Mouse (Mus musculus) gastrocnemius, postnatal 36 days (tissue): ENCODE measurements around the gene Sort1. TPM values are rescaled to one million over a fixed set of nuclear protein-coding genes. Genes with fewer than 3 reads are reported as not detected.

Experiments used
- DNase-seq, 2 experiments: peaks; one replicate each; pipeline ENCODE4 v3.0.0; 2022
- intact Hi-C: fragments of 180-260 bp; cut with DNase I; formaldehyde crosslinking; loops from one replicate; pipeline ENCODE4 v1.15.1; 2025
- total RNA-seq, 2 experiments: library from RNA; stranded (reverse); gene quantifications; 2 replicates each; pipeline ENCODE4 v1.2.3; 2021

Gene Sort1
- total RNA-seq, 2 experiments from 2014 or later, result 36.7 to 37.8 TPM

DNA sequence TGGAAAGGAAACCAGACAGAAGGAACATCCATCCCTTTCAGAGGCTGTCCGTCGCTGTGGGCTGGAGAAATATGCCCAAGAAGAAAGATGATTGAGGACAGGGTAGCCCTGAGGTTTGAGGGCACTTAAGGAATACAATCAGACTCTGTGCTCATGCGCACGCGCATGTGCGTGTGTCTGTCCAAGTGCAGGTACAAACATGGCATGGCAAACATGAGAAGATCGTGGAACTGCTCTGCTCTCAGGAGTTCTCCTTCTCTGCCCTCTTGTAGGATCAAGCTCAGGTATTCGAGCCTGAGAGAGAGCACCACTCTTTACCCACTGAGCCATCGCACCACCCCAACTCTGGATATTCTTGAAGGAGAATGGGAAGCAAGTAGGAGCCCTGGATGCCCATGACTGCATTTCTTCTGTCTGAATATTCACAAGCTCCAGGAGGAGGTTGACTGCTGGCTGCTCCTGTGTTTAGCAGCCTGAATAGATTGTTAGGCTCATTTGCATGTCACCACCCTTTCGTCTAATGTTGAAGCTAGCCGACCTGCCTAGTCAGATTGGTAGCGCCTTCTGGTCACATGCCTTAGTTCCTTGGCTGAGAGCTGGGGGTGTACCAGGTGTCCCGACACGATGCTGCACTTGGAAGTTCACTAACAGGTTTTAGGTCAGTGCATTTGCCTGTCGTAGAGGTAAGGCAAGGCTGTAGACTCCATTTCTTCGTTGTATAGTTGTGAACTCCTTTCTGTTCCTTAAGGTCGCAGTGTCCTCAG, 7.3 kb downstream of the Sort1 start:
- intact Hi-C loops, result no loop called here

DNA sequence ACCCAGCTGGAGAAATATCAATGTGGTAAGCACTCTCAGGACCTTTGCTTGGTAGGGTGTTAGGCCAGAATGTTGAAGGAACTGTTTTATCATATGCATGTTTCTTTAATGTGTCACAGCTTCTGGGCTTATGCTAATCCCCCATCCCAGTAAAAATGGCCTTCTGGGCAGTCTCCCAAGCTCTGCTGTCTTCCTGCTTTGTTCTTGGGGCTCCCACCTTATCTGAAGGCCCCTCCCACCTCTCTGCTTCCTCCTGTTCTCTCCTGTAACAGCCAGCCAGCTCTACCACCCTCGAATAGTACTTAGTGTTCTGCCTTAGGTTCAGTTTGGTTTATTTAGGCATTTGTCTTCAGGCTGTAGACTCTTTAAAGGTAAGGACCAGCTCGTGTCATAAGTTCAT, 10.5 kb downstream of the Sort1 start:
- DNase-seq, result no peak
- intact Hi-C loops, result no loop called here

More for the DNA sequence above, 7.3 kb downstream of the Sort1 start:
- no peak for DNase-seq

DNA sequence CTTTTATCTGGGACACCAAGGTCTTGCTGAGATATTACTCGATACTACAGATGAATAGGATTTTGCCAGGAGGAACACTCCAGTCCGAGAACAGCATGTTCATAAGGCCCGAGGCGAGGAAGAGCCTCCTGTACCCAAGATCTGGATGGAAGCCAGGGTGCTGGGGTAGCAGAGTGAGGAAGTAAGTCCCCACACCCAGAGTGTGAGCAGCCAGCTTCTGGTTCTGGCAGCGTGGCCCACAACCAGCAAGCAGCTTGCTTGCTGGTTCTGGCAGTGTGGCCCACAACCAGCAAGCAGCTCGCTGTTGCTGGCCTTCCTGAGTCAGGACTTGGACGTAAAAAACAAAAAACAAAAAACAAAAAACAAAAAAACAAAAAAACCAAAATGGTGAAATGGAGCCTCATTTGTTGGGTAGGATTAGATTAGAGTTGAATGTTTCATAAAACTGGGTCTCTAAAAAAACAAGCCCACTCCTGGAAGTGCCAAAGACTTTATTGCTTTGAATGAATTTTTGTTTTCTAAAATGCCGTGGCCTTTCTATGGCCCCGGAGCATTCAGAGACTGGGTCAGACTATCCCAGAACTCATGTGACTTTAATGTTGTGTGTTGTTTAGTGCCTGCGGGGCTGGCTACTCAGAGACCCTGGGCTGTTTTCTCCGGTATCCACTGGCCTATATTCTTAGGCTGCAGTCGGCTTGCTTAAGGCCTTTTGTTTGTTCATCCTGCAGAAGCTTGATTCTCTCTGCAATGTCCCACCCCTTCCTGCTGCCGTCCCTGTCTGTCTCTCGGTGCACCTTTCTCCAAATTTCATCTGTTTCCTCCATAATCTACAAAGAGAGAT, 11.7 kb downstream of the Sort1 start:
- peak; percentile 56 to 78 for DNase-seq
- intact Hi-C loops, result no loop called here

DNA sequence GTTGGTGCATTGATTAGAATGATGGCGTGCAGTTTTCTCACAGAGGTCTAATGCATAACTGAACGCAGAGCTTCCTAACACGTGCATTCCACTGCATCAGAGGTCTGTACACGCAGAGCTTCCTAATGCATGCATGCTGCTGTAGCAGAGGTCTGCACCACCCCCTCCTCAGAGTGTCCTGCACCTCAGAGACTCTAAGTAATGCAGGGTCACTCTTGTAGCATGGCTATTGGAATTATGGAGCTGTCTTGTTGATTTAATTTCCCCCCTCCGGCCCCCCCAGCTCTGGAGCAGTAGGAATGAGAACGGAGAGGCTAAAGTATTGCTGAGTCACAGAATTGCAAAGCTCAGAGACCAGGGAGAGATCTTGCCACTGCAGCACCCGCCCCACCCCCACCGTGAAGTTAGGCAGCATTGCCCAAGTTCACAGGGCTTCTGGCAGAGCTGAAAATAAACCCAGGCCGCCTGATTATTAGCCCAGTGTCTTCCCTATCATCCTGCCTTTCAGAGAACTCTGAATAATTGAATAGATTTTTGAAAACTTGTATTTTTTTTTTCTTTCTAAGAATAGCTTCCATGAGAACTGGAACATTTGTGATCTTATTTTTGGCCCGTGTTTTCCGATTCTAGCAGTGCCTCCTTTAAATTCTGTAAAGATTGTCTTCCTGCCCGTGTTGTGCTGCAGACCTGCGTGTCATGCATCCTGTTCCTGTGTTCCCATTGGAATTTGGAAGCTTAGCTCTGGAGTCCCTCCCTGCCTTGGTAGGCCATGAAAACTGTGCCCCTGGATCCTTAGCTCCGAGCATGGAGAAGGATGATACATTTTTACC, 12.6 kb downstream of the Sort1 start:
- intact Hi-C loops, result no loop called here
- peak in 1 of 2 experiments; percentile 58 for DNase-seq

- intact Hi-C loops, result no loop called here
- DNase-seq, result no peak
These were observed 13.2 kb downstream of the Sort1 start for GRCm38 (mm10) chr3:108297050-108297419.

DNA sequence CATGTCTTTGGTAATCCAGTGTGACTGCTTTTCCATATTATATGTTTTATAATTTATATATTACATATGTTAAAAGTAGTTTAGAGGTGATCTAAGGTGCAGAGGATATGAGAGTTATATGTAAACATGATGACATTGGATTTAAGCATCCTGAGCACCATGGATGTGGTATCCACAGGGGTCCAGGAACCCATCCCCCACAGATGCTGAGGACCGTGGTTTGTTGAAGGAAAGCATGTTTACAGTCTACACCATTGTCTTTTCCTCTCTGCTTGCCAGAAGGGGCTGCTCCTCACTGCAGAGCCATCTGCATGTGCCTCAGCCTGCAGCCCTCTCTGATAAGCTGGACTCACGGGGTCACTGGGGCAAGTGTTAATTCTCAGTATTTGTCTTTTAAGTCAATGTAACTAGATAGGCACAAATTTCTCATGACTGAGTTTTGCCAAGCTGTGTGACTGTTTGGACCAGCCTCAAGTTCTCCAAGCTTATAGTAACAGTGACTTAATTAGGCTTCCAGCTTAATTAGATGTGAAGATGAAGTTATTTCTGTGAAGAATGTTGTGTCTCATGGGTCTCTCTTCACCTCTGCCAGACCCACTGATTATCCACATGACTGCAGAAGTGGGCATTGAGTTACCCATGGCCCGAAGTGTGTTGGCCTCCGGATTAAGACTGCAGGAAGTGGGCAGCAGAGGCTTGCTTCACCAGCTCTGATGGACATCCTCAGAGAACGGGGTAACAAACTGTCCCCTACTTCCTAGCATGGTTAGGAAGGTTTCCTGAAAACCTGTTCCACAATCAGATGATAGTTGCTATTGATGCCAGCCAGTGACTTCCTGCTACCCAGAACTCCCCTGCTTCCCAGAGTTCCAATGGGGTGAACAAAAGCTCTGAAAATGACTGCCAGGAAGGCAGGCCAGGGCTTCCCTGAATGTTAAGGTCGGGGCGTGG, 14.0 kb downstream of the Sort1 start:
- DNase-seq, result no peak
- intact Hi-C loops, result no loop called here

GRCm38 (mm10) chr3:108300455-108301030, 16.7 kb downstream of the Sort1 start:
- no peak for DNase-seq
- intact Hi-C loops, result no loop called here

DNA sequence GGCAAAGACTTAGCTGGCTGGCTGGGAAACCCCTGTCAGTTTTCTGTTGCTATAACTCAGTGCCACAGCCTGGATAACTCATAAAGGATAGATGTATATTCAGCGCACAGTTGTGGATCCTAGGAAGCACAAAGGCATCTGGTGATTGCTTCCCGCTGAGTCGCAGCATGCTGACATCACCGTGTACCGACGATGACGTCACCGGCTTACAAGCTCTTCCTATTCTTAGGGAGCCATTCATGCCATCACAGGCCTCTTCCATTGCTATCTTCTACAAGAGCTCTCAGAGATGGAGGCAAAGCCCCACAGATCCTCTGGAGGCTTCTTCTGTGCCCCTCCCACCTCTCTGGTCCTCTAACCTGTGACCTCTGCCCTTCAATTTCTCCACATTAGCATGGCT, 19.8 kb downstream of the Sort1 start:
- no peak for DNase-seq
- intact Hi-C loops, result no loop called here

- intact Hi-C loops, result no loop called here
- no peak for DNase-seq
These were observed 20.9 kb downstream of the Sort1 start for GRCm38 (mm10) chr3:108304747-108305146.

DNA sequence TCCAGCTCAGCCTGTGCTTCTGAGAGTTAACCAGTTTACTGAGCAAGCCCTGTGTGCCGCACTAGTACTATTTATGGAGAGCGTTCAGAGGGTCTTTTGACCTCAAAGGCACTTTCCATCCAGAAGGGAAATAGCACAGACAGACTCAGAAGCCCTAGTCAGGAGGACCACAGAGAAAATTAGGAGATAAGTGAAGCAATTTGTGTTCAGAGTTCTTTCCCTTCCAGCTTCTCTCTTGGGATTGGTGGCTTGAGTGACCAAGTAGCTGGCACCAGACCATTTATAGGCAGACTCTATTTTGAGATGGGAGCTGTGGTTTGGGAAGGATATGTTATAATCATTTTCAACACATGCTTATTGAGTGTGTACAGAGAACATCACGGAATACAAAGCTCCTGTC, 22.5 kb downstream of the Sort1 start:
- intact Hi-C loops, result no loop called here
- no peak for DNase-seq

DNA sequence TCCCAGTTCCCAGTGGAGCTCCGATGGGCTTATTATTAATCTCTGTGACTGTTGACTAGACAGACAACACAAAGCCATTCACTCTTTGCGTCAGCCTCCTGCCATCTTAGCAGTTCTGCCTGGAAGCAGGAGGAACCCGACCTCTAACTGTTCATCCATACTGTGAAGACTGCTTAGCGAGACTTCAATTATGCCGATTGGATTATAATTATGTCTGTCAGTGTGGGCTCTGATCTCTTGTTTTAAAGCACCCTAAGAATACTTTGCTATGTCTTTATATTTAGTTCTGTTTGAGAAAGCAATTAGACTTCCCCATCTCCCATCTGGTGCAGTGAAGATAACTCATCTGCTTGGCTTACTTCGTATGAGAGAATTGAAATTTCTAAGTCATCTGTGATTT, 23.6 kb downstream of the Sort1 start:
- intact Hi-C loops, result no loop called here
- no peak for DNase-seq

- intact Hi-C loops, result no loop called here
These were observed 27.0 kb downstream of the Sort1 start for GRCm38 (mm10) chr3:108310921-108311341.

DNA sequence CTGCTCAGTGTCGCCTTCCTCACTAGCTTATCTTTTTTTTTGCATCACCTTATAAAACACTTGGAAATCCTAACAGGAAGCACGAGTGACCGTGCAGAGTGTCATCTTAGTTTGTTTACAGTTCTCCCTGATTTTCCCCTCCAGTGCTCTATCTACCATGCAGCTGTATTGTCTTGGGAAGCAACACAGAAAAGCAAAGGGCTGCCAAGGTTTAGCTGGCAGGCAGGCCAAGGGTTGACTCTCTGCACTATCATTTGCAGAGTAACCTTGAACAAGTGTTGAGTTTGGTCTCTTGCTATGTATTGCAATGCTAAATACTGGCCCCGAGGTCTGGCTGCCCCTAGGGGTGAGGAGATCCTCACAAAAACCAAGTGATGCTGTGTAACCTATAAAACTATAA, 27.8 kb downstream of the Sort1 start:
- no peak for DNase-seq
- intact Hi-C loops, result no loop called here

More at GRCm38 (mm10) chr3:108310921-108311341, 27.0 kb downstream of the Sort1 start:
- peak in 1 of 2 experiments; percentile 19 for DNase-seq

- intact Hi-C loops, result no loop called here
These were observed 28.5 kb downstream of the Sort1 start for GRCm38 (mm10) chr3:108312414-108312813.

DNA sequence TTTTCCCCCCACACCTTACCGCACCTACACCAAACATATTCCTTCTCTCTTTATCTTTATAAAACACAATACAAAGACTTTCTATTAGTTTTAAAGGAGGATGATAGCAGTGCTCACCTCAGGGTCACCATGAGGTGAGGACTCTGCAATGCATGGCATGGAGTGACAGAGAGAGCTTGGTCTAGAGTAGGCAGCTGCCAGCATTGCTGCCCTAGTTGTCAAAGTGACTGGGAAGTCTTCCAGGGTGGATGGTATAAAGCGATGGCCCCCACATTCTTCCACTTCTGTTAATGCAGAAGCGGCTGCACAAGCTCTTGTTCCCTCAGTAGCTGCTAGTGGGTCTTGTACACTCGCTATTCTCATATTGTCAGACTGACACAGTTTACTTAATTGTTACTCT, 29.3 kb downstream of the Sort1 start:
- DNase-seq, result no peak
- intact Hi-C loops, result no loop called here

More at GRCm38 (mm10) chr3:108312414-108312813, 28.5 kb downstream of the Sort1 start:
- no peak for DNase-seq

GRCm38 (mm10) chr3:108314038-108314675, 30.3 kb downstream of the Sort1 start:
- DNase-seq, result no peak
- intact Hi-C loops, result no loop called here

GRCm38 (mm10) chr3:108318517-108318916, 34.6 kb downstream of the Sort1 start:
- intact Hi-C loops, result no loop called here
- DNase-seq, result no peak

DNA sequence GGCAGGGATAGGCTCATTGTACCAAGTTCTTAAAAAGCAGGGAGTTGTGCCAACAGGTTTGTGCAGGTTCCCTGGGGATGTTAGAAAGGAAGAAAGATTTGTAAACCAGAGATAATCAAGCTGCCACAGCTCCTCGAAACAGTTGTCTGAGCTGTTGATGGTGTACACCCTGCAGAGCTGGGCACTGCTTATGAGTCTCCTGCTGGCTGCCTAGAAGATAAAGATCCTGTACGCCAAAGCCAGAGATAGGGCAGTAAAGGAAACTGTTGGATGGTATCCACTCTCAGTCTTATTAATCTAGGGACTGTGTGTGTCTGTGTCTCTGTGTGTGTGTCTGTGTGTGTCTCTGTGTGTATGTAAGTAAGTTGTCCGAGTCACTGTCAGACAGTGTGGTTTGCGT, 37.8 kb downstream of the Sort1 start:
- intact Hi-C loops, result loop anchor here (2.0 kb wide), 1 partner anchor 39 kb away; no protein-coding TSS in a partner anchor
- no peak for DNase-seq

DNA sequence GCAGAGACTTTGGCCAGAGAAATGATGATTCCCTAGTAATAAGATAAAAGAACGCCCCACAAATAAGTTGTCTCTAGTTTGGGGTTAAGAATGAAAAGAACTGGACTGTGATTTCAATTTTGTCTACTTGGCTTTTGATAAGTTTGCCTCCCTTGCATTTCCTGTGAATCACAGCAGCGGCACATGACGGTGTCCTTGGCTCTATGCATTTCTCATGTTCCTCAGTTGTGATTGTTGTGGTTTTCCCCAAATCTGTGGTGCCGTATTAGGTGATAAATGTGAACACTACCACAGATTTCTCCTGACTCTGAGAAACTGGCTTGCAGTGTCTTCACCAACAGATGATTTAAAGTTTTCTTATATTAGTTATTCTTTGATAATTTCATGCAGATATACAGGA, 38.3 kb downstream of the Sort1 start:
- intact Hi-C loops, result loop anchor here (2.0 kb wide), 1 partner anchor 39 kb away; no protein-coding TSS in a partner anchor
- no peak for DNase-seq
